Mouse (Mus musculus): Measurements from ENCODE around the gene Gm2012. TPM values are rescaled to one million over a fixed set of nuclear protein-coding genes. Genes with fewer than 3 reads are reported as not detected.
"Not testable (repeated sequence)": the region's sequence is repeated elsewhere in the genome, so short reads cannot be mapped to it uniquely, and the experiment has no call there.

The Gm2012 gene
- polyA plus RNA-seq (2012; ENCODE audit: insufficient read depth, low replicate concordance): not detected in 2 replicates

- H3K27me3 ChIP-seq (replicated peaks); H3K36me3 ChIP-seq (replicated peaks; ENCODE audit: low read length); H3K4me3 ChIP-seq (replicated peaks); H3K9me3 ChIP-seq; H3K4me1 ChIP-seq: not testable (repeated sequence)
These were observed at the start of gene Gm2012 for GRCm38 (mm10) chrX:26231255-26231654. Gene Gm2012 (minus strand): TSS chrX:26231355.

GRCm38 (mm10) chrX:26159146-26159545 lies 72.0 kb downstream of the Gm2012 start:
- H3K4me1 ChIP-seq; H3K4me3 ChIP-seq (replicated peaks); H3K9me3 ChIP-seq; H3K27me3 ChIP-seq (replicated peaks); H3K36me3 ChIP-seq (replicated peaks; ENCODE audit: low read length): not testable (repeated sequence)

Other genes starting within 250 kb of the Gm2012 start
- not detected in 2 replicates for gene Gm5168, start 180.3 kb downstream of the Gm2012 start, polyA plus RNA-seq (2012; ENCODE audit: insufficient read depth, low replicate concordance)
- gene Gm2030, start 78.7 kb upstream of the Gm2012 start, polyA plus RNA-seq (2012; ENCODE audit: insufficient read depth, low replicate concordance): not detected in 2 replicates